ENCODE assay signal across 24 mouse cellular contexts in genomic region chrX:156677911-156678310, GRCm38 (mm10).
DNase-seq lines count a peak whose midpoint lies in the region; ATAC-seq and TF ChIP-seq lines count a peak whose summit lies in the region.
"Had no signal": no experiment of that assay in that cellular context is flagged by ENCODE, and none has a peak within 500 bp of the region (broad histone marks: within the 10 kb centered on the region; RNA-seq: fewer than 3 reads in every experiment).

No protein-coding gene starts in this region.

- DNase-seq in heart, adult 11 months = peak; percentile 77
- DNase-seq in heart, postnatal 4 days = no peak
- peak; percentile 75 for DNase-seq in ES-CJ7 (ENCODE audit: low read depth, low spot score)
- peak; percentile 42 for DNase-seq in R1 (ENCODE audit: low read depth, low spot score)
- peak; percentile 55 for DNase-seq in ZHBTc4 (ENCODE audit: low read depth, low spot score)
- no peak for DNase-seq in spleen, postnatal 36 days (ENCODE audit: low spot score in 2 of 2)
- DNase-seq: adrenal gland, adult 8-10 months; adrenal gland, postnatal 14 days; adrenal gland, postnatal 36 days; B cell, adult 2 months; cerebellum, adult 11-12 months; cerebellum, adult 2 months; cerebellum, adult 9-10 months; cerebellum, postnatal 25 days; forebrain, postnatal 0 days had no signal

- no peaks in the 10 kb centered on the region for H3K36me3 ChIP-seq in intestine, postnatal 0 days (ENCODE audit: control insufficient read depth, insufficient read depth)
- H3K36me3 ChIP-seq: embryonic facial prominence, embryonic 10.5 days; embryonic facial prominence, embryonic 12.5 days; forebrain, embryonic 15.5 days; G1E had no signal

- no peak overlapping the region for H3K27ac ChIP-seq in intestine, postnatal 0 days (ENCODE audit: low read depth, low read length)
- H3K27ac ChIP-seq: embryonic facial prominence, embryonic 10.5 days; embryonic facial prominence, embryonic 12.5 days; forebrain, embryonic 13.5 days; forebrain, embryonic 15.5 days had no signal

- no peaks in the 10 kb centered on the region for H3K27me3 ChIP-seq in intestine, postnatal 0 days (replicated peaks; ENCODE audit: control insufficient read depth, insufficient read depth, low read length)
- H3K27me3 ChIP-seq: CH12.LX; embryonic facial prominence, embryonic 12.5 days; forebrain, embryonic 13.5 days; forebrain, embryonic 15.5 days had no signal

- ATAC-seq in intestine, postnatal 0 days = no peak
- ATAC-seq: CD4-positive, CD25-positive, alpha-beta regulatory T cell, adult 4 months; forebrain, embryonic 13.5 days; forebrain, embryonic 15.5 days; forebrain, postnatal 0 days; Patski had no signal

- H3K9ac ChIP-seq in intestine, postnatal 0 days (ENCODE audit: low read depth, low read length) = no peak overlapping the region
- H3K9ac ChIP-seq: embryonic facial prominence, embryonic 12.5 days; forebrain, embryonic 13.5 days; forebrain, embryonic 15.5 days; forebrain, postnatal 0 days had no signal

- H3K4me2 ChIP-seq in intestine, postnatal 0 days (replicated peaks; ENCODE audit: low read depth) = no peak overlapping the region
- H3K4me2 ChIP-seq: embryonic facial prominence, embryonic 12.5 days; forebrain, embryonic 13.5 days; forebrain, embryonic 15.5 days had no signal

- no peaks in the 10 kb centered on the region for H3K4me1 ChIP-seq in intestine, postnatal 0 days (replicated peaks; ENCODE audit: control insufficient read depth, insufficient read depth, low read length)
- H3K4me1 ChIP-seq: embryonic facial prominence, embryonic 10.5 days; embryonic facial prominence, embryonic 12.5 days; forebrain, embryonic 13.5 days; forebrain, embryonic 15.5 days had no signal

- no peak overlapping the region for H3K4me3 ChIP-seq in intestine, postnatal 0 days (ENCODE audit: low read depth, low read length)
- H3K4me3 ChIP-seq: embryonic facial prominence, embryonic 10.5 days; embryonic facial prominence, embryonic 12.5 days; forebrain, embryonic 13.5 days; forebrain, embryonic 15.5 days had no signal

- no peaks in the 10 kb centered on the region for H3K9me3 ChIP-seq in intestine, postnatal 0 days (ENCODE audit: control insufficient read depth)
- H3K9me3 ChIP-seq: embryonic facial prominence, embryonic 10.5 days; embryonic facial prominence, embryonic 12.5 days; forebrain, embryonic 13.5 days; forebrain, embryonic 15.5 days; G1E had no signal

- no peak for TF ChIP-seq CTCF in intestine, postnatal 0 days (IDR thresholded peaks at IDR 0.05; ENCODE audit: low read depth)

Comparison
In these comparisons a context has a peak if more than half of its experiments do, and no peak if none do; other contexts are left out.
1. DNase-seq: peak in heart, adult 11 months (single experiment), ES-CJ7 (single experiment), R1 (single experiment) and ZHBTc4 (single experiment); none in heart, postnatal 4 days (single experiment) and spleen, postnatal 36 days (0 of 2).